Mouse (Mus musculus) liver, embryonic 12.5 days (tissue): ENCODE results near the gene Mvd. TPM values are rescaled to one million over a fixed set of nuclear protein-coding genes. Genes with fewer than 3 reads are reported as not detected.

Experiments used
- ATAC-seq: fragments of 200-750 bp; cut with Nextera tagmentation; 2 replicates; pipeline ENCODE4 v1.8.0; 2017; ENCODE audit warnings: moderate number of reproducible peaks, mild to moderate bottlenecking, moderate library complexity
- H3K27ac ChIP-seq: fragments of 300-500 bp; sonication (generic); 2 replicates; pipeline ENCODE4 v1.5.1; 2016; ENCODE audit warnings: mild to moderate bottlenecking
- H3K27me3 ChIP-seq: fragments of 300-500 bp; sonication (generic); replicated peaks from 2 replicates; pipeline ENCODE4 v1.6.1; 2016; ENCODE audit warnings: mild to moderate bottlenecking, moderate library complexity
- H3K36me3 ChIP-seq: fragments of 300-500 bp; sonication (generic); 2 replicates; pipeline ENCODE4 v1.6.1; 2016; ENCODE audit warnings: mild to moderate bottlenecking, moderate library complexity
- H3K4me1 ChIP-seq: fragments of 300-500 bp; sonication (generic); 2 replicates; pipeline ENCODE4 v1.6.1; 2016
- H3K4me2 ChIP-seq: fragments of 300-500 bp; sonication (generic); 2 replicates; pipeline ENCODE4 v1.6.1; 2016; ENCODE audit warnings: mild to moderate bottlenecking, moderate library complexity
- H3K4me3 ChIP-seq: fragments of 300-500 bp; sonication (generic); 2 replicates; pipeline ENCODE4 v1.5.1; 2016; ENCODE audit warnings: mild to moderate bottlenecking, moderate library complexity
- H3K9ac ChIP-seq: fragments of 300-500 bp; sonication (generic); 2 replicates; pipeline ENCODE4 v1.6.1; 2016; ENCODE audit warnings: mild to moderate bottlenecking, moderate library complexity
- H3K9me3 ChIP-seq: fragments of 300-500 bp; sonication (generic); replicated peaks from 2 replicates; pipeline ENCODE4 v1.6.1; 2016; ENCODE audit warnings: mild to moderate bottlenecking, moderate library complexity
- WGBS: fragments of 180-500 bp; shearing (Covaris S2); methylation state at CpG from one replicate; pipeline ENCODE4 v1.1.7; 2016; ENCODE audit not compliant: insufficient replicate concordance; 5-methylcytosine and 5-hydroxymethylcytosine counted together
- polyA plus RNA-seq: library from polyadenylated mRNA; unstranded; fragments of >200 nt; fragmentation: Nextera tagmentation; extraction: Ambion mirVana; gene quantifications from 2 replicates; pipeline ENCODE4 v1.2.1, GENCODE M21; 2016

Mvd gene
- polyA plus RNA-seq, 1 experiment from 2014 or later, result 29.3 TPM

DNA sequence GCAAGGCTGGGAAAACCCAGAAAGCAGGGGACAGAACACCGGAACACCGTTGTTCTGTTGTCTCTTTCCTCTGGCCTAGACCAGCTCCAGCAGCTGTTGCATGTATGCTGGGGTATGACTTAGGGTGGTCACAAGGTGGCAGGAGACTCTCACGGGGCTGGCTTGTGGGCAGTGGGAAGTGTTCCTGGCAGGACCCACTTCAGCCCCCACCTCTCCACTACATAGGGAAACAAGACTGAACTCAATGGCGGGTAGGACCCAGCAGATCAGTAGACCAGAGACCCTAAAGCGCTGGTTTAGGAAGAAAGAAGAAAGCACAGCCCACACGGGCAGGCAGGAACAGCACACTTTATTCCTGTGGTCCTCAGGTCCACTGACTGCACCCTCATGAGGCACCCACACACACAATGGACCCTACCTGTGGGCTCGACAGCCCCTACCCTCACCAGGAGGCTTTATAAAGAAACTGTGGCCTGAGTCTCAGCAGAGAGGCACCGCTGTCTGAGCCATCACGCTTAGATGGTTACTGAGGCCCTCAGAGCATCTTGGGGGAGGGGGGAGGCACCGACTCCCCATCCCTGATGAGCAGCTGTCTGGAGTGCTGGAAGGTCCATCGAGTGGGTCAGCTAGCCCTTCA, 9.8 kb downstream of the Mvd start:
- Histone ChIP-seq H3K4me3 (no peak overlapping the region), H3K27me3 (peaks cover 3% of the 10 kb centered on the region; the same call in 1 of the 2 replicates), H3K27ac (0 out of 2 replicates have a peak overlapping the region, but pooled peaks have one; percentile 68), H3K9me3 (0 out of 2 replicates have a peak, but pooled peaks cover 3% of the 10 kb centered on the region), H3K36me3 (peaks cover 40% of the 10 kb centered on the region), H3K4me1 (peaks cover 49% of the 10 kb centered on the region), H3K4me2 (peak overlapping the region; percentile 90), H3K9ac (no peak overlapping the region)
- ATAC-seq, result peak; percentile 30; the same call in 1 of the 2 replicates
- 57% methylated on average over 11 of the region's 11 CpGs for WGBS

DNA sequence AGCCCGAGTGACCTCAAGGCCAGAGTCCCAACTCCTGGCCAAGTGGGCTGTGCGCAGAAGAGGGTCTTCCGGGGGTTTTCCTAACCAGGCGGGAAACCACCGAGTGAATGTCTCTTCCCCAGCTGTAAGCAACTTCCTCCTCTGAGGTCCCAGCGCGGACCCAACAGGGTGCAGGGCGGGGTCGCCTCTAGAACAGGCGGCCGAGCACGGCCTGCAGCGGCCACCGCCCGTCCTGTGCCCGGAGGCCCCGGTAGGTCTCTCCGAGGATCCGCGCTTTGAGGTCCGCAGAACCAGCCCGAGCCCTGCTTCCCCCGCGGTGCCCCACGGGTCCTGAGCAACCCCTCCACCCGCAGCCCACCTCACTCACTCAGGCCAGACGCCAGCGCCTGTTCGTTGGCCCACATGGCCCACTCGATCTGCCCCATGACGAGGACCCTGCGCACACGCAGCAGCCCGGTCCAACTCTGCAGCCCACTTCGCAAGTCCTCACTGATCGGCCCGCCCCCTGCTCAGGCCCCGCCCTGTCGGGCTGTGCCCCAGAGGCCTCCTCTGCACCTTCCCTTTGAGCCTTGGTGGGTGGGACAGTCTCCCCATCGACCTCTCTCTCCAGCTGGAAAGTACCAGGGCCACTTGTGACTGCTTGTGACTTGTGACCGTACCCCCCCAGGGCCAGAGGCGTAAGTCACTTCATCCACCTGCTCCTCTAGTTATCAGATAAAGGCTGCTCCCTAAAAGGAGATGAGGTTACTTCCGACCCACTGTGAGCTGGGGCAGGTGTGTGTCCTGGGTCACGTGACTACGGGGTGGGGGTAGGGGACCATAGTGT, 10.6 kb downstream of the Mvd start, which contains the start of gene Cyba:
Gene Cyba, minus strand, starts transcription at position 488 of the 826 bp plus-strand sequence.
- Histone ChIP-seq H3K4me1 (peaks cover 42% of the 10 kb centered on the region), H3K9me3 (0 out of 2 replicates have a peak, but pooled peaks cover 3% of the 10 kb centered on the region), H3K9ac (peak within 1 kb of the TSS; percentile 67), H3K4me2 (peak within 1 kb of the TSS; percentile 90), H3K27ac (peak within 1 kb of the TSS; percentile 68), H3K4me3 (peak within 1 kb of the TSS; percentile 63), H3K36me3 (peaks cover 40% of the 10 kb centered on the region), H3K27me3 (peaks cover 3% of the 10 kb centered on the region; the same call in 1 of the 2 replicates)
- peak; percentile 75 for ATAC-seq
- 1% methylated on average over 45 of the region's 45 CpGs for whole genome bisulfite sequencing

DNA sequence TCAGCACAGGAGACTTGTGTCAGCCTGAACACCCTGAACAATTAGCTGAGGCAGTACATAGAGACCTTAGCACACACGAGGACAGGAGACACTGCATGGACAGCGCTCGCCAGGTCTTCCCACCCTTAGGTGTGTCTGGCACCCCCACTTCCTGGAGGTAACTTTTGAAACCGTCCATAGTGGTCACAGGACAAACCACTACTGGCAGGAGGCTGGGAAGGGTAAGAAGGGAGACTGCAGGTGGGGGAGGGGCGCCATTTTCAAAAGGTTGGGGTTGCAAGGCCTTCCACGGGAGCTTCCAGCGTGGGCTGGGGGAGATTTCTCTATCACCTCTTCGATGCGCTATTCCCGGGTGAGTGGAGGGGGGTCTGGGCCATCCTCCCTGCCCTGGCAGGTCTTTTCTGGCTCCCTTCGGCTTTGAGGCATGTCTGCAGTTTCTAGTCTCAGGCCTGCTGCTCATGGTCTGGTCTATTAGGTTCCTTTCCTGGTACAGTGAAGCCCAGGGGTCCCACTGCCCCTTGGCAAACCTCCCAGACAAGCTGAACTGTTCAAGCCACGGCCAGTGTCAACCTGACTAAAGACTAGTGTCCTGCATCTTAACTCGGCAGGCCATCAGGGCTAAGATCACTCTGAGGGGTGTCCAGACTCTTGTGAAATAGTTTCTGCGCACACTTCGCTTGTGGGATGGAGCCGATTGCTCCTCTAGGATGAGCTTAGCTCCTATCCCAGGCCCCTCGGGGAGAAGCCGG, 11.4 kb downstream of the Mvd start:
- 19% methylated on average over 18 of the region's 18 CpGs for WGBS
- Histone ChIP-seq H3K9me3 (0 out of 2 replicates have a peak, but pooled peaks cover 3% of the 10 kb centered on the region), H3K4me3 (peak overlapping the region; percentile 63), H3K9ac (peak overlapping the region; percentile 67), H3K36me3 (peaks cover 38% of the 10 kb centered on the region), H3K27ac (peak overlapping the region; percentile 68), H3K27me3 (peaks cover 3% of the 10 kb centered on the region; the same call in 1 of the 2 replicates), H3K4me1 (peaks cover 40% of the 10 kb centered on the region), H3K4me2 (peak overlapping the region; percentile 90)
- ATAC-seq, result no peak

DNA sequence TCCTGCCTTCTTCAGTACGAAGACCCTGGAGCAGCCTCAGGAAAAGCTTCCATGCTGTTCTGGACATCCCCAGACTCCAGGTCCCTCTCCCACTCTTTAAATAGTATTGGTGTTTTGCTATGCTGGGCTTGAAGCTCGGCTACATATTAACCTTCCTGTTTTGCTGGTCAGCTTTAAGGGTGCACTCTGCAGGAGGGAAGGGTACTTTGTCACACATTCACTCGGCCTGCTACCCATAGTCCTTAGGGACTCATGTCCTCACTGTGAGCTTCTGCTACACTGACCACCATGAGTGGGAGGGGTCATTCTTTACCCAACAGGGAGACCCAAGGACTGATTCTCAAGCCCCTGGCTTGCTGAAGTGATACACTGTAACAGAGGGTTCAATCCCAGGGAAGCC, 12.6 kb downstream of the Mvd start:
- H3K4me2 ChIP-seq, result peak overlapping the region; percentile 90; the same call in 1 of the 2 replicates

DNA sequence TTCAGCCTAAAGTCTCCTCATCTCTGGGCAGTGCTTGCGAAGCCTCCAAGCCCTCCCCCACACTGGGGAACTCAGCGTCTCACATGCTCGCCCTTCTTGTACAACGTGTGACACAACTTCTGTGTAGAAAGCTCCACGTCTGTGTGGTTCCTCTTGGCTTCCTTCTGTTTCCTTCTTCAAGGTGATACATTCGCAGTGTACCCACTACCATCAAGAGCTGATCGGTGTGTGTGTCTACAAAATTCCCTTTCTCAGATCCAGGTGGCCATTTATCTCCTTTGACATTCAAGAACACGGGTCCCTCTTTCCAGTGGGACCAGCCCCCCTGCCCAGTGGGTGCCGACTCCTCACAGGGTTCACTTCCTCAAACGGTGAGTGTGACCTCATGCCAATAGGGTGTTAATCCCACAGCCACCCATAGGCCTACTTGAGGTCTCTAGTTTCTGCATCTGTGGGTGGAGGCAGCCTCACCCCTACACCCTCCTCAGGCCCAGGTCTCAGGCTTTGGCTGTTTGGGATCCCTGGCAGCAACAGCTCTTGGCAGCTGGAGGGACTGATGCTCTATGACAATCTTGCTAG, 13.1 kb downstream of the Mvd start:
- Histone ChIP-seq H3K27ac (0 out of 2 replicates have a peak overlapping the region, but pooled peaks have one; percentile 3), H3K9me3 (no peaks in the 10 kb centered on the region), H3K9ac (no peak overlapping the region), H3K27me3 (peaks cover 3% of the 10 kb centered on the region; the same call in 1 of the 2 replicates), H3K4me2 (no peak overlapping the region), H3K4me3 (no peak overlapping the region), H3K4me1 (peaks cover 40% of the 10 kb centered on the region), H3K36me3 (peaks cover 23% of the 10 kb centered on the region)
- ATAC-seq, result no peak
- 58% methylated on average over 10 of the region's 10 CpGs for WGBS

More for the DNA sequence above, 12.6 kb downstream of the Mvd start:
- Histone ChIP-seq H3K9me3 (0 out of 2 replicates have a peak, but pooled peaks cover 3% of the 10 kb centered on the region), H3K4me1 (peaks cover 40% of the 10 kb centered on the region), H3K36me3 (peaks cover 26% of the 10 kb centered on the region), H3K9ac (no peak overlapping the region), H3K27ac (0 out of 2 replicates have a peak overlapping the region, but pooled peaks have one; percentile 3), H3K27me3 (peaks cover 3% of the 10 kb centered on the region; the same call in 1 of the 2 replicates), H3K4me3 (no peak overlapping the region)
- ATAC-seq, result no peak
- WGBS, result 67% methylated on average over 3 of the region's 3 CpGs

DNA sequence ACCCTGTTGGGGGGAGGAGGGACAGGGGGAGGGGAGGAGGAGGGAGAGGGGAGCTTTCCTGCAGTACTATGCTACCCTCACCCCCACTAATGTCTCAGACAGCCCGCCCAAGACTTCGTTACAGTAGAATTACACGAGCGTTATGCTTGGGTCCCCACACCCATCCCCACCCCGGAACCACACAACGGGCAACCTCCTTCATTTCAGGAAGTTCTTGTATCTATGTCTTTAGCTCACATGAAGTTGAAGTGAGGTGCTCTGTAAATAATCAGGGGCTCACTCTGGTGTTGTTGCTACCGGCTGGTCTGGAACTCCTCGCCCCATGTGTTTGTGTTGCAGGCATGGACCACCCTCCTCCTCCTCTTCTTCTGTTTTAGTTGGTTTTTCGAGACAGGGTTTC, 15.1 kb downstream of the Mvd start:
- H3K9me3 ChIP-seq, result no peaks in the 10 kb centered on the region
- H3K4me2 ChIP-seq, result no peak overlapping the region
- no peak overlapping the region for H3K4me3 ChIP-seq
- no peak overlapping the region for H3K27ac ChIP-seq
- 62% methylated on average over 9 of the region's 9 CpGs for WGBS
- H3K4me1 ChIP-seq, result peaks cover 33% of the 10 kb centered on the region
- H3K9ac ChIP-seq, result no peak overlapping the region
- ATAC-seq, result no peak
- H3K36me3 ChIP-seq, result peaks cover 12% of the 10 kb centered on the region; the same call in 1 of the 2 replicates
- no peaks in the 10 kb centered on the region; the same call in 1 of the 2 replicates for H3K27me3 ChIP-seq

DNA sequence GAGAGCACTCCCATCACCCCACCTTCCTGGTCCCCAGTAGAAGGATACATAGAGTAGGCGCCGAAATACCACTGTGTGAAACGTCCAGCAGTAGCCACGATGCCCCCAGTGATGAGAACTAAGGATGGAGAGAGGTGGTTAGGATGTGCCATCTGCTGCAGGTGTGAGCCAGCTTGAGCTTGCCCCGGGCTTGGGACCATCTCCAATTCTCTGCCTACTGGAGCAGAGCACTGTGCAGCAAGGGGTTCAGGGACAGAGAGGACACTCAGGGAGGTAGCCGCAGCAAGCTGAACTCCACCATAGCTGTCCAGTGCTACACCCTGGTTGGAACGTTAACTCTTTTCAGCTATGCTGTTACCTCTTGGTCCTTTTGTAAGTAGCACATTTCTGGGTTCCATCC, 15.6 kb downstream of the Mvd start:
- no peak for ATAC-seq
- no peaks in the 10 kb centered on the region for H3K9me3 ChIP-seq
- H3K4me3 ChIP-seq, result no peak overlapping the region
- no peak overlapping the region for H3K9ac ChIP-seq
- no peak overlapping the region for H3K4me2 ChIP-seq
- H3K27ac ChIP-seq, result no peak overlapping the region
- no peaks in the 10 kb centered on the region; the same call in 1 of the 2 replicates for H3K27me3 ChIP-seq
- peaks cover 12% of the 10 kb centered on the region; the same call in 1 of the 2 replicates for H3K36me3 ChIP-seq
- WGBS, result 77% methylated on average over 7 of the region's 7 CpGs
- H3K4me1 ChIP-seq, result peaks cover 27% of the 10 kb centered on the region

DNA sequence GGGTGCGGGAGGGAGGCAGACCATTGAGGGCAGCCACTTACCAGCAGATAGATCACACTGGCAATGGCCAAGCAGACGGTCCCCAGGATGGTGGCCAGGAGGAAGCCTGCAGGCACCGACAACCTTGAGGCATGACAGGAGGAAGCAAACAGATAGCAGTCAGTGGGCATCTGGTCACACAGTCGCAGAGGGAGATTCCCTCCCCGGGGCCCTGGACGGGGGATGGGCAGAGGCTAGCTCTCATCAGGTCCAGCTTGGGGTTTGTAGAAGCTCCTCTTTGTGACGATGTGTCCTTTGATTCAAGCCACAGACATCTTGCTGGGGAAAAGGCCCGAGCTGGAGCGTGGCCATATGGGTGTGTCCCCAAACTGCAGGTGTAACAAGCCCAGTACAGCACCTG, 17.1 kb downstream of the Mvd start:
- no peak for ATAC-seq
- peaks cover 18% of the 10 kb centered on the region for H3K4me1 ChIP-seq
- WGBS, result 41% methylated on average over 9 of the region's 9 CpGs
- H3K4me3 ChIP-seq, result no peak overlapping the region
- peaks cover 12% of the 10 kb centered on the region; the same call in 1 of the 2 replicates for H3K36me3 ChIP-seq
- H3K9ac ChIP-seq, result no peak overlapping the region
- no peak overlapping the region for H3K4me2 ChIP-seq
- H3K9me3 ChIP-seq, result no peaks in the 10 kb centered on the region
- H3K27me3 ChIP-seq, result no peaks in the 10 kb centered on the region
- no peak overlapping the region for H3K27ac ChIP-seq

DNA sequence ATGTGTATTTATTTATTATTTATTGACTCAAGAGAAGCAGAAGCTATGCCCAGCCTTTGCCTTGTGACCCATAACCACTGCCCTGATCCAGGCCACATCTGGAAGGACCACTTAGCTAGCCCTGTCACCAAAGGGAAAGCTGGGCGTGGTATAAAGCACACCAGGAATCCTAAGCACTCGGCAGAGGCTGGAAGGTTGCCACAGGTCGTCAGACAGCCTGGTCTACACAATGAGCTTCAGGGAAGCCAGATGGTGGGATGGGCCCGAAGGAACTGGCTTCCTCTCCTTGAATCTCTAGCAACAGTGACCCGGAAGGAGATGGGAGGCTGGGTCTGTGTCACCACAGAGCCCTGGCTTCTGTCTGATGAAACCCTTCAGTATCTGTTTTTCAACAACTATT, 19.6 kb downstream of the Mvd start:
- H3K4me2 ChIP-seq, result no peak overlapping the region
- peaks cover 17% of the 10 kb centered on the region for H3K36me3 ChIP-seq
- H3K27ac ChIP-seq, result no peak overlapping the region
- no peaks in the 10 kb centered on the region for H3K27me3 ChIP-seq
- no peak for ATAC-seq
- no peak overlapping the region for H3K9ac ChIP-seq
- 63% methylated on average over 5 of the region's 5 CpGs for WGBS
- H3K4me3 ChIP-seq, result no peak overlapping the region
- H3K9me3 ChIP-seq, result no peaks in the 10 kb centered on the region
- 0 out of 2 replicates have a peak, but pooled peaks cover 5% of the 10 kb centered on the region for H3K4me1 ChIP-seq

DNA sequence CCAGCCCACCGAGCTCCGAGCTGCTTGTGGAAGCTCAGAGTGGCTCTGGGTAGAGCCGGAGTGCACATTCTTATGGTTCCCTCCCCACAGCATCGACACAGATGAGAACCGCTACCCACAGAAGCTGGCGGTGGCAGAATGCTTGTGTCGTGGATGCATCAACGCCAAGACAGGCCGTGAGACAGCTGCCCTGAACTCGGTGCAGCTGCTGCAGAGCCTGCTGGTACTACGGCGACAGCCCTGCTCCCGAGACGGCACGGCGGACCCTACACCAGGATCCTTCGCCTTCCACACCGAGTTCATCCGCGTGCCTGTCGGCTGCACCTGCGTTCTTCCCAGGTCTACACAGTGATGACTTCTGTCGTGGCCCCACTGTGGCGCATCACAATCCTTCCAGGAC, 20.0 kb downstream of the Mvd start:
- H3K27ac ChIP-seq, result no peak overlapping the region
- H3K36me3 ChIP-seq, result peaks cover 21% of the 10 kb centered on the region
- H3K9me3 ChIP-seq, result no peaks in the 10 kb centered on the region
- ATAC-seq, result no peak
- no peaks in the 10 kb centered on the region for H3K27me3 ChIP-seq
- WGBS, result 80% methylated on average over 24 of the region's 24 CpGs
- no peak overlapping the region for H3K4me2 ChIP-seq
- H3K4me1 ChIP-seq, result 0 out of 2 replicates have a peak, but pooled peaks cover 5% of the 10 kb centered on the region
- no peak overlapping the region for H3K4me3 ChIP-seq
- H3K9ac ChIP-seq, result no peak overlapping the region
